Mouse (Mus musculus): ENCODE results near the gene Opn3. TPM values are rescaled to one million over a fixed set of nuclear protein-coding genes. Genes with fewer than 3 reads are reported as not detected.
A peak's percentile ranks its signal among the peaks of the same experiment; 100 is the strongest.

Gene Opn3
- total RNA-seq (2021), result 10 to 100 TPM; 10.1 to 15.5 TPM
- long read RNA-seq, experiment 1, transcript Opn3-201 (4 exons, 1,913 nt), result major isoform, 15 of 16 reads
- long read RNA-seq, experiment 1, partial matches to known transcripts, result 1 of 16 reads
- long read RNA-seq, experiment 1, other reads (novel, unspliced or antisense), result 0 of 16 reads
- long read RNA-seq, experiment 2, transcript Opn3-201 (4 exons, 1,913 nt), result major isoform, 5 of 5 reads
- long read RNA-seq, experiment 2, partial matches to known transcripts, result 0 of 5 reads
- long read RNA-seq, experiment 2, other reads (novel, unspliced or antisense), result 0 of 5 reads

DNA sequence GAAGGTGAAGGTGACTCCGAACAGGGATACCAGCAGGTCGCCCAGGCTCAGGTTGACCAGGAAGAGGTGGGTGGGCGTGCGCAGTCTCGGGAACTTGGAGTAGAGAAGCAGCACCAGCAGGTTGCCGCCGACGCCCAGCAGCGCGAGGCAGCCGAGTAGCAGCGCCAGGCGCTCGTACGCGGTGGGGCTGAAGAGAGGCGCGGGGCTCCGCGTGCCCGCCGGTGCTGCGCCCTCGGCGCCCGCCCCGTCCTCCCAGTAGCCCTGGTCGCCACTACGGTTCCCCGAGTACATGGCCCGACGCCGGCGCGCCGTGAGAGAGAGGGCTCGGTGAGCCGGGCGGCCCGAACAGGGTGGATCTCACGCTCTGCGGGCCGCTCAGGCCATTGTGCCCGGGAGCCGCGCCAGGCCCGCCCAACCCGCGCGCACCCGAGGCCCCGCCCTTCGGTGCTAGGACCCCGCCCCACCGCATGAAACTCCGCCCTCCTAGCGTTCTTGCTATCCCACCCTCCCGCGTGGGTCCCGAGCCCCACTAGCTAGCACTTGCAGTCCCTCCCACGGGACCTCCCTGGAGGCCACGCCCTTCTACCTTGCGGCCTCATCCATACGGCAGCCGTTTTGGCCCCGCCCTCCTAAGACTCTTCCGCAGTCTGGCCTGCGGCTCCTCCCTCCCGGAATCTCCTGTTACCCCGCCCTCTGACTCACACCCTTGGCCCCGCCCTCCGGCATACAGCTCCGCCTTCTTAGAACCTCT, at the start of gene Opn3, which contains the start of gene Chml:
Gene Opn3 (minus strand): TSS at position 531 of the 751 bp plus-strand sequence.
Gene Chml (minus strand): TSS at position 656 of the 751 bp plus-strand sequence.
- DNase-seq, result peak; percentile 99

GRCm38 (mm10) chr1:175725771-175726170, 33.2 kb upstream of the Opn3 start:
- no peak for DNase-seq

GRCm38 (mm10) chr1:175716832-175717231, 24.3 kb upstream of the Opn3 start:
- peak; percentile 5 to 43 for DNase-seq

GRCm38 (mm10) chr1:175712338-175712909, 19.8 kb upstream of the Opn3 start:
- DNase-seq, result peak; percentile 53 to 69

- DNase-seq, result no peak
These were observed 15.4 kb upstream of the Opn3 start for GRCm38 (mm10) chr1:175708013-175708412.

GRCm38 (mm10) chr1:175707599-175707998, 15.0 kb upstream of the Opn3 start:
- DNase-seq, result no peak

GRCm38 (mm10) chr1:175701145-175701544, 8.6 kb upstream of the Opn3 start:
- no peak for DNase-seq

DNA sequence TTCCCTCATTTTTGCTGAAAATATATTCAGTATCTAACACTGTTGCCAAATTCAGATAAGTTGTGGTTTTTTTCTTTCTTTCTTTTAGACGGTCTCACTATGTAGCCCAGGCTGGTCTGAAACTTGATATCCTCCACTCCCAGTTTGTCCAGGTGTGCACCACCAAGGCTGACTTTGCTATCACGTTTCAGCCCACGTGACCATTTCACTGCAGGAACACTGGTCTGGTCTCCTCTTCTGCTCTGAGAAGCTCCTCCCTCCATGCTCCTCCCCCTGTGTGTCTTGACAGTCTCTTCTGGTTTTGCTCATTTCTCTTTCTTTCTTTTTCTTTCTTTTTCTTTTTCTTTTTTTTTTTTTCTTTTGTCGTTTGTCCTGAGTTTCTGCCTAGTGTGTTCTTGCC, 7.2 kb upstream of the Opn3 start:
- DNase-seq, result no peak

DNA sequence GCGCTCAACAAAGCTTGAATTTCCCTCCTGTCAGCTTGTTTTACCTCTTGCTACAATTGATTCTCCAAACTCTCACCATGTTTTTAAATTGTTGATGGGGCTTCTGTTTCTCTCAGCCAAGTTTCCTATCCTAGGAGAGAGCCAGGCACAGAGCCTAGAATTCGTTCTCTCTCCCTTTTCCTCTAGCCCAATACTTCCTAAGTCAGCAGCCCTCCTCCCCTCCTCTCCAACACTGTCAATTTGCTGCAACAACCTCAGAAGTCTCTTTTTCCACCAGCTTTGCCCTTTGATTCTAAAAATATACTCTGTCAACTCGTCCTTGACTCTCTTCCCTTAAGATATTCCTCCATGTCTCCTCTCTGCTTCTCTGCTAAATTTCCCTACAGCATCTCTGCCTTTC, 6.8 kb upstream of the Opn3 start:
- DNase-seq, result no peak

DNA sequence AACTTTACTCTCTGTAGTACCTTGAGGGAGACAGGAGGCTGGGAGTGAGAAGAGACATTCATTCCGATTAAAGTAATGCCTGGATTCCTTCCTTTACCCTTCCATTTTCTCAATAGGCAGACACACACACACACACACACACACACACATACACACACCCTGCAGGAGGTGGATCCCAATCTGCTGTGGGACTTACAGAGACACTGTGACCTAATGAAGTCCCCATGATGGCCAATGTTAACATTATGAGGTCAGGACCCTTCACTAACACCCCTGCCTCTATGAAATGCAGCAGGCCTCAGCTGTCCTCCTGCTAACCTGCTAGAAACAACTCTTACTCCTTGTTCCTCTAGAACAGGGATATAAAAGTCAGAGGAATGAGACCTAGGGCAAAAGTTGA, 5.7 kb upstream of the Opn3 start, which contains the start of gene Wdr64:
Gene Wdr64 (plus strand): TSS at position 301 of the 400 bp plus-strand sequence.
- no peak for DNase-seq

GRCm38 (mm10) chr1:175693429-175693960, 919 bp upstream of the Opn3 start:
- DNase-seq, result no peak

DNA sequence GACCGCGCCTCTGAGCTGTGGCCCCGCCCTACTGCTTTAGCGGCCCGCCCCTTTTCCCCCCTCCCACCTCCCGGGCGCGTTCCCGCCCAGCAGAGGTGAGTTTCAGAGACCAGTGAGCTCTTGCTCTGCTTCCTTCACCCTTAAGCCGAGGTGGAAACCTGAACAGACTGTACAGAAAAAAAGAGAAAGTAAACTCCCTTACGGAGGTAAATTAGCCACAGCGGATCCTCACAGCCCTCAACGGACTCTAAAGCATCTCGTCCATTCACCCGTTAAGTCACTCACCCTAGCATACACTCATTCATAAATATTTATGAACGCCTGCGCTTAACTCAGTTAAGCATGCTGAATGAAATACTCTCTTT, 403 bp upstream of the Opn3 start:
- no peak for DNase-seq

- DNase-seq, result no peak
These were observed 810 bp downstream of the Opn3 start for GRCm38 (mm10) chr1:175691686-175692245.

DNA sequence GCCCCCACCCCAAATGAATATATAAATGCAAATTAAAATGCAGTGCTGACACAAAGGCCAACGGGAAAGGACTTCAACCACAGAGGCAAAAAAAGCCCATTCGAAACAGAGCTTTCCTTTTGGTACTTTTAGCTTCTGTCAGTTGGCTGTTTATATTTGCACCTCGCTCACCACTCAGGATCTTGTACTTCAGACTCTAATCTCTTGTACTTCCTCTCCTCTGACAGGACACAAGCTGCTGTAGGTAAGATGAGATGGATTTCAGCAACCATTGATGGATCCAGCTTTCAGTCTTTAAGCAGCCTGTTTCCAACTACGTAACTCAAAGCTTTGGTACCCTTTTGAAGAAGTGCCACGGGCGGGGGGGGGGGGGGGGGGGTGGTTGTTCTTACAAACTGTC, 11.6 kb downstream of the Opn3 start:
- no peak for DNase-seq

DNA sequence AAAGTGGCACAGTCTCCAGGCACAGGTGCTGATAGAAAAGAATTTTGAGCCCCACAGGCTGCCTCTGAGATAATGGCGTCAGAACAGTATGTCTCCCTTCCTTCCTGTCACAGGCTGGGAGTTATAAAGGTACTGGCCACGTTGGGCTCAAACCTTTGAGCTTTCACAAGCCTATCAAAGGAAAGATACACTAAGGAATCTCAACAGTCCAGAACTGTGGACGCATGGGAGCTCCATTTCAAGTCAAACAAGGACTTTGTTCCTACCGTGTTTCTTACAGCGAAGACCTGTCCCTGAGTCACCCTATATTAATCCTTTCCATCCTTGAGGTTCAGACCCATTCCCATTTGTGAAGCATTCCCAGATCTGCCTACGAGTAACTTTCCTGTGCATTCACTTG, 15.1 kb downstream of the Opn3 start:
- no peak for DNase-seq

DNA sequence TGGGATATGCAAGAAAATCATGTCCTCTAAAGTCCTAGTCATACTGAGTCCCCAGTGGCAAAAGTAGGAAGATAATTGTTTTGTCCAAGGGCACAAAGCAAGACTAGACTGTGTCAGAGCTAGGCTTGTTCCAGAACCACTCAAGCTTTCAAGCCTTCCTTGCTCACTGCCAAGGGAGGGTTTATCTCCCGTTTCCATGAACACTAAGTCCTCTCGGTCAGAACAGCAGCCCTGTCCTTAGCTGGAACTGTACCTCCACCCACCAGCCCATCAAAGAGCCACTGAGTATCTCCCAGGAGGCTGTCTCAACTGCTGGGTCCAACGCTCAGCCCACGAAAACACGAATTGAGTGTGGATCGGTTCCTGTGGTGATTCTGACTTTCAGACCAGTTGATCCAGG, 17.5 kb downstream of the Opn3 start:
- no peak for DNase-seq

DNA sequence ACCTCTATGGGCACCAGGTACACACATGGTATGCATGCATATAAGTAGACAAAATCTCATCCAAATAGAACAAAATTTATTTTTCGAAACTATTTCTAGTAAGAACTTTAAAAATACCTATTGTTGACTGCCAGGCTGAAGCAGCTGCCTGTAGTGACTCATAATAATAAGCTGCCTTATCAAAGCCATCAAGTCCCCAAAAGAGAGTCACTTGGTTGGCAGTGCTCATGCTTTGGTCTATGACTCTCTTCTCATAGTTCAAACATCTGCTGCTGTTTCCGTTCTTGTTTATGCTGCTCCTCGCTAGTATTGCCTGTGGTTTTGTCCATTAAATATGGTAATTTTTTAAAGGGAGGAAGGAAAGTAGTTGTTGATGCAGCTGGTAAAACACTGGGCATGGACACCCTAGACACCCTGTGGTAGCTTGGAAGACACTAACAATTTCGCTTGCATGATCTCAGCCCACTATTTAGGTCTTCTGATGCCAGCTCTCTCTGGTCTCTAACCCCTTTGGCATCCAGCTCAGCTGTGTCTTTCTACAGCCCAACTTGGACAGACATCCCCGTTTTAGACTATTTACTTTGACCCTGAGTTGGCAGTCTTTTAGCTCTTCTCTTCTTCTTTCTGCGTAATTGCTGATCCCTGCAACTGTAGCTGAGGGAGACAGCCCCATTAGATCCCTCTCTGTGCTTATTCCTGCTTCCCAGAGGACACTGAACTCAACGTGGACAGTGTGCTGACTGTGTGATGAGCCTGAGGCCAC, 18.8 kb downstream of the Opn3 start:
- no peak for DNase-seq

DNA sequence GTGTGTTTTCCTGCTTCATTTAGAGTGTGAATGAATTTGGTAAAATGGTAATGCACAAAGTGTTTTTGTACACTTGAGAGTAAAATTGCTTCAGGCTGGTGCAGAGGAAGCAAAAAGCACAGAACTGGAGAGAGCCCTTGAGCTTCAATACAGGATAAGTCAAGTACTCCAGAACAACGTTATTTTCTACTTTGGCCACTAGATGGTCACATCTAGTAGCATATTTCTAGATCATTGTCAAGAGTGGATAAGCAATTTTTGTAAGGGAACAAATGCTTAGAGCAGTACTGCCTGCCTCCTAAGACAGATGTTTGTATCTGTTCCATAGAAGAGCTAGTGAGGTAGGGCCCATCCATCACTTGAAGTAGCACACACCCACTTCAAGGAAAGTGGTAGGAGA, 20.9 kb downstream of the Opn3 start:
- no peak for DNase-seq

DNA sequence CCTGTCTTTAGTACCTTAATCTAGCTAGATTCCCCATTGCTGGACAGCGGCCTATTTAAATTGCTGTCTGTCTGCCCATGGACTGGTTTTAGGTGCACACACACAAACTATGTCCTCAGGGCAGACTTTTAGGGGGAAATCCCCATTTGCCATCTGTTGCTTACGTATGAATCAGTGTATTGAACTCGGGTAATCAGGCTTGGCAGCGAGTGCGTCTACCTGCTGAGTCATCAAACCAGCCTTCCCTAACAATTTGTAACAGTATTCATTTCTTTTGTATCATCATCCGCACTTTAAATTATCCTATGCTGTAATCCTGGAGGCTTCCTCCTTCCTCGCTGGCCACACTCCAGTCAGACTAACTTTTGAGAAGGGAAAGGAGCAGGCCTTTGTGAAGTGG, 22.5 kb downstream of the Opn3 start:
- DNase-seq, result no peak

GRCm38 (mm10) chr1:175669456-175669855, 23.1 kb downstream of the Opn3 start:
- no peak for DNase-seq

GRCm38 (mm10) chr1:175668666-175669405, 23.7 kb downstream of the Opn3 start:
- DNase-seq, result peak in 1 of 2 experiments; percentile 16
